Mouse (Mus musculus): ENCODE data around the gene Jazf1. TPM values are rescaled to one million over a fixed set of nuclear protein-coding genes. Genes with fewer than 3 reads are reported as not detected.

Gene Jazf1
- total and polyA plus RNA-seq, 3 experiments, result not detected

GRCm38 (mm10) chr6:53017357-53018205 lies 50.9 kb downstream of the Jazf1 start:
- no peak for DNase-seq (ENCODE audit: low read depth, low spot score)
- Histone ChIP-seq H3K9ac (ENCODE audit: control insufficient read depth, low read depth, low read length, poor library complexity, severe bottlenecking) (no peak overlapping the region), H3K9me3 (replicated peaks; ENCODE audit: insufficient read depth, low read length) (no peaks in the 10 kb centered on the region), H3K27ac (ENCODE audit: control insufficient read depth, low read depth, low read length) (no peak overlapping the region), H3K4me3 (ENCODE audit: control insufficient read depth in 1 of 2, insufficient read depth in 1 of 2, low read depth in 2 of 2, low read length in 2 of 2) (no peak overlapping the region), H3K27me3 (ENCODE audit: control insufficient read depth in 1 of 2, insufficient read depth in 2 of 2, low read length in 2 of 2) (no peaks in the 10 kb centered on the region), H3K36me3 (ENCODE audit: control insufficient read depth in 1 of 2, insufficient read depth in 2 of 2, low read length in 2 of 2) (no peaks in the 10 kb centered on the region), H3K79me2 (ENCODE audit: control insufficient read depth, insufficient read depth, low read length, poor library complexity) (no peaks in the 10 kb centered on the region), H3K4me1 (ENCODE audit: control insufficient read depth in 1 of 2, insufficient read depth in 2 of 2, low read length in 2 of 2) (no peaks in the 10 kb centered on the region)
- no peak for TF ChIP-seq GABPA (IDR thresholded peaks at IDR 0.05; ENCODE audit: low read depth, low read length)
- no peak for TF ChIP-seq MXI1 (IDR thresholded peaks at IDR 0.05; ENCODE audit: low read depth, low read length)
- no peak for TF ChIP-seq CTCF (IDR thresholded peaks at IDR 0.05 in 2 of 3, conservative IDR thresholded peaks at IDR 0.05 in 1 of 3; ENCODE audit: control insufficient read depth in 1 of 3, insufficient read depth in 1 of 3, low read depth in 2 of 3, low read length in 3 of 3, poor library complexity in 1 of 3, severe bottlenecking in 1 of 3)
- TF ChIP-seq GATA1 (IDR thresholded peaks at IDR 0.05; ENCODE audit: low read depth, low read length), result no peak
- no peak for TF ChIP-seq TCF12 (IDR thresholded peaks at IDR 0.05; ENCODE audit: low read depth, low read length)
- TF ChIP-seq EP300 (IDR thresholded peaks at IDR 0.05; ENCODE audit: low read depth in 1 of 2, low read length in 2 of 2), result no peak
- no peak for TF ChIP-seq JUND (IDR thresholded peaks at IDR 0.05; ENCODE audit: low read depth, low read length)
- no peak for TF ChIP-seq ZKSCAN1 (IDR thresholded peaks at IDR 0.05; ENCODE audit: low read depth, low read length)
- no peak for TF ChIP-seq USF1 (IDR thresholded peaks at IDR 0.05; ENCODE audit: low read depth, low read length)
- TF ChIP-seq ELF1 (IDR thresholded peaks at IDR 0.05; ENCODE audit: low read depth, low read length), result no peak
- TF ChIP-seq KAT2A (conservative IDR thresholded peaks at IDR 0.05; ENCODE audit: low read depth, low read length), result no peak
- TF ChIP-seq ZMIZ1 (IDR thresholded peaks at IDR 0.05; ENCODE audit: low read depth, low read length), result no peak

DNA sequence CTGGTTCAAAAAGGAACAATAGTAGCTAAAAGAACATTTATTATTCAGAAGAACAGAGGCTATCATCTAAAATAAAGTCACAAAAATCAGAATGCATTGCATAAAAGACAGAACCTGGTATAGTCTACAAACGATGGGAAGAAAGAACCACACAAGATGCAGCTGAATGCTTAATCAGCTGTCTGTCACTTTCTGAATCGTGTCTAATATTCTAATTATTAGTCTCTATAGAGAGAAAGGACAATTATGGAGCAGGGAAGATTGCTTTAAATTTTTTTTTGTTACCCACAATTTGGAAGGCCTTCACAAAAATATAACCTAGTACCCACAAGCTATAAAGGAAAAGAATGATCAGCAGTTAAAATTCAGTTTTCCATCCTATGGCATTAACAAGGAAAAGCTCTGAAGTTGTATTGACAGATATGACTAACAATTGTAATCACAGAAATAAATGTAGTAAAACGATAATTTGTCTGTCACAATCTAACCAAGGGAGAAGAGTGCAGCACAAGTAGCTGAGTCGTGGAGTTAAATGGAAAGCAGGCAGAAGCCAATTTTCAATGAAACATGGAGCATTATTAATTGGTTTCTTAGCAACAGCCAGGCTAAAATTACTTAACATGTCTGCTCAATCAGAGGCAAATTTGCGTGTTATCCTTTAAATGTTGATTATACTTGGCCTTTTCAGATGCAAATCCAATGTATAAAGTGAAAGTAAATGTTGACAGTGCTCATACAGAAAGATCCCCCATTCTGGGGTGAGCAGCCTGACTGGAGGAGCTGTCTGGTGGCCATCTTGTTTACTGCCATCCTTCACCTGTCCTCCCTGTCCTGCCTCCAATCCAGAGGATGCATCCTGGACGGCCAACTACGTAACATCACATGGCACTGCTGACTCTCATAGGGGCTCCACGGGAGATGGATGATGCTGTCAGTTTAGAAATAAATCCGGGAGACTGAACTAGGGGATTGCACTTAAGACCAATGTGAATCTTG lies 53.7 kb downstream of the Jazf1 start:
- TF ChIP-seq EP300 (IDR thresholded peaks at IDR 0.05; ENCODE audit: low read depth in 1 of 2, low read length in 2 of 2) (no peak), CHD2 (IDR thresholded peaks at IDR 0.05; ENCODE audit: low read length) (no peak)
- no peaks in the 10 kb centered on the region for H3K79me2 ChIP-seq (ENCODE audit: control insufficient read depth, insufficient read depth, low read length, poor library complexity)
- no peaks in the 10 kb centered on the region for H3K4me1 ChIP-seq (ENCODE audit: control insufficient read depth in 1 of 2, insufficient read depth in 2 of 2, low read length in 2 of 2)

More for the DNA sequence above, 53.7 kb downstream of the Jazf1 start:
- Histone ChIP-seq H3K27me3 (ENCODE audit: control insufficient read depth in 1 of 2, insufficient read depth in 2 of 2, low read length in 2 of 2) (no peaks in the 10 kb centered on the region; a peak in 1 of 4 replicates), H3K36me3 (ENCODE audit: control insufficient read depth in 1 of 2, insufficient read depth in 2 of 2, low read length in 2 of 2) (no peaks in the 10 kb centered on the region), H3K9ac (ENCODE audit: control insufficient read depth, low read depth, low read length, poor library complexity, severe bottlenecking) (no peak overlapping the region), H3K4me3 (ENCODE audit: control insufficient read depth in 1 of 2, insufficient read depth in 1 of 2, low read depth in 2 of 2, low read length in 2 of 2) (no peak overlapping the region), H3K9me3 (replicated peaks; ENCODE audit: insufficient read depth, low read length) (no peaks in the 10 kb centered on the region), H3K27ac (ENCODE audit: control insufficient read depth, low read depth, low read length) (no peak overlapping the region)
- no peak for DNase-seq (ENCODE audit: low read depth, low spot score)
